Mouse (Mus musculus) lung, embryonic 14.5 days (tissue): ENCODE measurements around the gene Selenof. TPM values are rescaled to one million over a fixed set of nuclear protein-coding genes. Genes with fewer than 3 reads are reported as not detected.
A peak's percentile ranks its signal among the peaks of the same experiment; 100 is the strongest.

Source experiments
- ATAC-seq: fragments of 200-750 bp; cut with Nextera tagmentation; 2 replicates; pipeline ENCODE4 v1.8.0; 2017; ENCODE audit warnings: mild to moderate bottlenecking, moderate TSS enrichment, moderate library complexity; ENCODE audit not compliant: insufficient read depth
- DNase-seq: peaks from one replicate; pipeline ENCODE4 v3.0.0-alpha.2; 2015
- H3K27ac ChIP-seq: fragments of 300-500 bp; sonication (generic); 2 replicates; pipeline ENCODE4 v1.5.1; 2014; ENCODE audit warnings: low read depth, mild to moderate bottlenecking, moderate library complexity
- H3K27me3 ChIP-seq: fragments of 300-500 bp; sonication (generic); 2 replicates; pipeline ENCODE4 v1.6.1; 2014; ENCODE audit warnings: low read length, control low read depth; ENCODE audit not compliant: insufficient read depth
- H3K36me3 ChIP-seq: fragments of 300-500 bp; sonication (generic); 2 replicates; pipeline ENCODE4 v1.6.1; 2014; ENCODE audit warnings: control low read depth; ENCODE audit not compliant: insufficient read depth
- H3K4me1 ChIP-seq: fragments of 300-500 bp; sonication (generic); 2 replicates; pipeline ENCODE4 v1.6.1; 2014; ENCODE audit warnings: antibody characterized with exemption, control low read depth; ENCODE audit not compliant: insufficient read depth
- H3K4me2 ChIP-seq: fragments of 300-500 bp; sonication (generic); 2 replicates; pipeline ENCODE4 v1.6.1; 2014; ENCODE audit warnings: mild to moderate bottlenecking
- H3K4me3 ChIP-seq: fragments of 300-500 bp; sonication (generic); 2 replicates; pipeline ENCODE4 v1.5.1; 2014; ENCODE audit warnings: low read depth, low read length
- H3K9ac ChIP-seq: fragments of 300-500 bp; sonication (generic); 2 replicates; pipeline ENCODE4 v1.6.1; 2014
- H3K9me3 ChIP-seq: fragments of 300-500 bp; sonication (generic); 2 replicates; pipeline ENCODE4 v1.6.1; 2016; ENCODE audit warnings: low read depth, low read length, control low read depth
- CTCF ChIP-seq: IDR thresholded peaks from 2 replicates; pipeline ENCODE4 v1.5.1; 2016; ENCODE audit warnings: antibody characterized with exemption, low read depth
- WGBS: fragments of 180-500 bp; shearing (Covaris S2); extraction: QIAGEN DNeasy Blood & Tissue Kit; methylation state at CpG from one replicate; pipeline ENCODE4 v1.1.7; 2014; 5-methylcytosine and 5-hydroxymethylcytosine counted together
- polyA plus RNA-seq: library from polyadenylated mRNA; unstranded; fragments of >200 nt; fragmentation: Nextera tagmentation; extraction: Ambion mirVana; gene quantifications from 2 replicates; pipeline ENCODE4 v1.2.1, GENCODE M21; 2014

Selenof gene
- polyA plus RNA-seq, 1 experiment from 2014 or later = 497 TPM

GRCm38 (mm10) chr3:144577366-144578340 is 7.5 kb downstream of the Selenof start:
- no peaks in the 10 kb centered on the region for H3K27me3 ChIP-seq
- peaks cover 5% of the 10 kb centered on the region; the same call in 1 of the 2 replicates for H3K4me1 ChIP-seq
- H3K9ac ChIP-seq = no peak overlapping the region
- H3K36me3 ChIP-seq = peaks cover 52% of the 10 kb centered on the region
- WGBS = 73% methylated on average over 10 of the region's 10 CpGs
- no peak for ATAC-seq
- no peak for TF ChIP-seq CTCF
- H3K4me3 ChIP-seq = no peak overlapping the region
- no peak overlapping the region for H3K27ac ChIP-seq
- H3K9me3 ChIP-seq = no peaks in the 10 kb centered on the region
- DNase-seq = no peak
- no peak overlapping the region for H3K4me2 ChIP-seq

GRCm38 (mm10) chr3:144578921-144579320 is 8.8 kb downstream of the Selenof start:
- H3K4me2 ChIP-seq = no peak overlapping the region
- H3K27me3 ChIP-seq = no peaks in the 10 kb centered on the region
- 88% methylated on average over 4 of the region's 4 CpGs for WGBS
- H3K9ac ChIP-seq = no peak overlapping the region
- H3K4me3 ChIP-seq = no peak overlapping the region
- H3K36me3 ChIP-seq = peaks cover 43% of the 10 kb centered on the region
- H3K4me1 ChIP-seq = peaks cover 5% of the 10 kb centered on the region; the same call in 1 of the 2 replicates
- DNase-seq (no peak), ATAC-seq (no peak)
- H3K27ac ChIP-seq = no peak overlapping the region
- TF ChIP-seq CTCF = no peak
- H3K9me3 ChIP-seq = no peaks in the 10 kb centered on the region

- no peaks in the 10 kb centered on the region for H3K9me3 ChIP-seq
- no peak overlapping the region for H3K4me3 ChIP-seq
- no peaks in the 10 kb centered on the region for H3K27me3 ChIP-seq
- H3K9ac ChIP-seq = no peak overlapping the region
- no peak overlapping the region for H3K4me2 ChIP-seq
- H3K4me1 ChIP-seq = 0 out of 2 replicates have a peak, but pooled peaks cover 5% of the 10 kb centered on the region
- DNase-seq (no peak), ATAC-seq (no peak)
- no peak overlapping the region for H3K27ac ChIP-seq
- no peak for TF ChIP-seq CTCF
- 83% methylated on average over 5 of the region's 5 CpGs for WGBS
- peaks cover 49% of the 10 kb centered on the region for H3K36me3 ChIP-seq
Observed at GRCm38 (mm10) chr3:144579796-144580195, 9.7 kb downstream of the Selenof start.

DNA sequence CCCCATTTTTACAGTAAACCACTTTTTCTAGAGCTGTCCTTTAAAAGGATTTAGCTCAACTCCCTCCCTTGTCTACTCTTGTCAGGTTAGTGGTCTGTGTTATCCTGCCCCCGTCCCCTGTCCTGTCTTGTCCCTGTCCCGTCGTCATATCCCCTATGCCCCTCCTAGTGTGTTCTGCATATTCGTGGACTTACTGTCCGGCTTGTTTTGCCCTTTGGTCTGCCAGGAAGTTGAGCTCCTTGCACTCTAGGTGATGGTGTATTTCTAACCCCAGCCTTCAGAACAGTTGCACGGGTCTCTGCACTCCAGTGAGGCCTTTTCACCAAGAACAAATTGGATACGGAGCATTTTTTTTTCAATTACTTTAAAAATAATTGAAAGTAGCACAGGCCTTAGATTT is 10.2 kb downstream of the Selenof start:
- 72% methylated on average over 7 of the region's 7 CpGs for WGBS
- Histone ChIP-seq H3K4me2 (no peak overlapping the region), H3K9ac (no peak overlapping the region), H3K27me3 (no peaks in the 10 kb centered on the region), H3K9me3 (no peaks in the 10 kb centered on the region), H3K27ac (no peak overlapping the region), H3K4me1 (0 out of 2 replicates have a peak, but pooled peaks cover 5% of the 10 kb centered on the region), H3K36me3 (peaks cover 46% of the 10 kb centered on the region), H3K4me3 (no peak overlapping the region)
- no peak for DNase-seq
- no peak for ATAC-seq
- TF ChIP-seq CTCF = no peak

- 46% methylated on average over 3 of the region's 3 CpGs for WGBS
- H3K9ac ChIP-seq = no peak overlapping the region
- H3K27ac ChIP-seq = 0 out of 2 replicates have a peak overlapping the region, but pooled peaks have one; percentile 13
- TF ChIP-seq CTCF = no peak
- no peak overlapping the region for H3K4me2 ChIP-seq
- H3K36me3 ChIP-seq = peaks cover 51% of the 10 kb centered on the region
- DNase-seq (no peak), ATAC-seq (no peak)
- H3K27me3 ChIP-seq = no peaks in the 10 kb centered on the region
- no peak overlapping the region for H3K4me3 ChIP-seq
- H3K9me3 ChIP-seq = no peaks in the 10 kb centered on the region
- 0 out of 2 replicates have a peak, but pooled peaks cover 5% of the 10 kb centered on the region for H3K4me1 ChIP-seq
Observed at GRCm38 (mm10) chr3:144581842-144582241, 11.7 kb downstream of the Selenof start.

- no peak overlapping the region for H3K4me3 ChIP-seq
- H3K9ac ChIP-seq = no peak overlapping the region
- H3K9me3 ChIP-seq = no peaks in the 10 kb centered on the region
- H3K4me1 ChIP-seq = 0 out of 2 replicates have a peak, but pooled peaks cover 5% of the 10 kb centered on the region
- H3K36me3 ChIP-seq = peaks cover 55% of the 10 kb centered on the region
- H3K27ac ChIP-seq = no peak overlapping the region
- no peak for ATAC-seq
- no peak for DNase-seq
- TF ChIP-seq CTCF = no peak
- no peak overlapping the region for H3K4me2 ChIP-seq
- H3K27me3 ChIP-seq = no peaks in the 10 kb centered on the region
- WGBS = 74% methylated on average over 4 of the region's 4 CpGs
Observed at GRCm38 (mm10) chr3:144582306-144582705, 12.2 kb downstream of the Selenof start.

GRCm38 (mm10) chr3:144583789-144584188 is 13.7 kb downstream of the Selenof start:
- no peak overlapping the region for H3K4me2 ChIP-seq
- H3K9me3 ChIP-seq = no peaks in the 10 kb centered on the region
- H3K9ac ChIP-seq = no peak overlapping the region
- 34% methylated on average over 5 of the region's 5 CpGs for WGBS
- no peak for TF ChIP-seq CTCF
- H3K36me3 ChIP-seq = peaks cover 49% of the 10 kb centered on the region
- DNase-seq (no peak), ATAC-seq (no peak)
- no peak overlapping the region; the same call in 1 of the 2 replicates for H3K27ac ChIP-seq
- 0 out of 2 replicates have a peak, but pooled peaks cover 5% of the 10 kb centered on the region for H3K4me1 ChIP-seq
- H3K27me3 ChIP-seq = no peaks in the 10 kb centered on the region
- no peak overlapping the region for H3K4me3 ChIP-seq
